In the genomic region with DNA sequence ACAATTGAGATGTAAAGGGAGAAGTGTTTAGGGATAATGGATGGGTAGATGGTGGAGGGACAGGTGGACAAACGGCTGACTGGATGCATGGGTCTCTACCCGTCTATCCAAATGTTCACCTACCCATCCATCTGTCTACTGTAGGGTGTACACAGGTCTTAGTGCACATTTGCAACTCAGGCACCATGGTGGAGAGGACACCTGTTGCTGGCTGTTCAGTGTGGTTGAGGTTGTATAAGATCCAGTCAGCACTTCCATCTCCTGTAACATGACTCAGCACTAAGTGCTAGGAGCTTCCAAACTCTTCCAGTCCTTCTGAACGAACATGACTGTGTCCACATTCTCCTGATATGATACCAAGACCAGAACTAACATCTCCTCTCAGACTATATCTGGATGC, we compare ENCODE assay signal across 23 mouse cellular contexts.
"Had no signal": no experiment of that assay in that cellular context is flagged by ENCODE, and none has a peak within 500 bp of the region (broad histone marks: within the 10 kb centered on the region; RNA-seq: fewer than 3 reads in every experiment).

No protein-coding gene starts in this region.

- H3K36me3 ChIP-seq: heart, embryonic 12.5 days; hindbrain, embryonic 10.5 days; hindbrain, embryonic 12.5 days; intestine, embryonic 15.5 days; limb, embryonic 10.5 days; limb, embryonic 12.5 days; liver, embryonic 13.5 days; liver, embryonic 15.5 days had no signal

- DNase-seq: gastrocnemius, postnatal 10 days; gastrocnemius, postnatal 25 days; heart, adult 18-20 months; heart, postnatal 10 days; heart, postnatal 4 days; kidney, adult 18-20 months; kidney, postnatal 10 days; kidney, postnatal 4 days; liver; liver, embryonic 13.5 days had no signal

- H3K9me3 ChIP-seq: heart, embryonic 12.5 days; hindbrain, embryonic 10.5 days; hindbrain, embryonic 12.5 days; intestine, embryonic 15.5 days; limb, embryonic 10.5 days; limb, embryonic 12.5 days; liver, embryonic 13.5 days; liver, embryonic 15.5 days had no signal

- H3K4me1 ChIP-seq: hindbrain, embryonic 12.5 days had no signal

- H3K4me2 ChIP-seq: heart, embryonic 12.5 days; hindbrain, embryonic 12.5 days; hindbrain, embryonic 14.5 days; intestine, embryonic 15.5 days; limb, embryonic 12.5 days; liver, embryonic 13.5 days; liver, embryonic 15.5 days had no signal

- H3K27me3 ChIP-seq: heart, embryonic 12.5 days; hindbrain, embryonic 12.5 days; intestine, embryonic 15.5 days; limb, embryonic 12.5 days; liver, embryonic 13.5 days; liver, embryonic 15.5 days had no signal

- H3K27ac ChIP-seq: hindbrain, embryonic 10.5 days; hindbrain, embryonic 12.5 days; hindbrain, embryonic 14.5 days; intestine, embryonic 15.5 days; layer of hippocampus, adult 2 months; left cerebral cortex, adult 2 months; limb, embryonic 10.5 days; limb, embryonic 12.5 days; liver, embryonic 13.5 days; liver, embryonic 15.5 days had no signal

- H3K9ac ChIP-seq: heart, embryonic 12.5 days; hindbrain, embryonic 12.5 days; hindbrain, embryonic 14.5 days; intestine, embryonic 15.5 days; limb, embryonic 12.5 days; liver, embryonic 13.5 days; liver, embryonic 15.5 days had no signal

- ATAC-seq: hindbrain, embryonic 16.5 days; inflammation-experienced regulatory T-cells, adult 6 months; intestine, embryonic 15.5 days; intestine, postnatal 0 days had no signal

- H3K4me3 ChIP-seq: heart, embryonic 12.5 days; hindbrain, embryonic 10.5 days; hindbrain, embryonic 12.5 days; intestine, embryonic 15.5 days; layer of hippocampus, adult 2 months; left cerebral cortex, adult 2 months; limb, embryonic 10.5 days; limb, embryonic 12.5 days; liver, embryonic 13.5 days; liver, embryonic 15.5 days had no signal
